Mouse (Mus musculus) kidney, embryonic 15.5 days (tissue): Measurements from ENCODE around the gene Fxyd7. TPM values are rescaled to one million over a fixed set of nuclear protein-coding genes. Genes with fewer than 3 reads are reported as not detected.
A peak's percentile ranks its signal among the peaks of the same experiment; 100 is the strongest.

Source experiments
- ATAC-seq: fragments of 200-750 bp; cut with Nextera tagmentation; replicated peaks from 2 replicates; pipeline ENCODE4 v1.8.0; 2017; ENCODE audit warnings: moderate TSS enrichment; ENCODE audit not compliant: low FRiP score
- H3K27ac ChIP-seq: fragments of 300-500 bp; sonication (generic); 2 replicates; pipeline ENCODE4 v1.5.1; 2015; ENCODE audit warnings: mild to moderate bottlenecking, inconsistent platforms
- H3K27me3 ChIP-seq: fragments of 300-500 bp; sonication (generic); 2 replicates; pipeline ENCODE4 v1.6.1; 2015; ENCODE audit warnings: inconsistent platforms
- H3K36me3 ChIP-seq: fragments of 300-500 bp; sonication (generic); 2 replicates; pipeline ENCODE4 v1.6.1; 2015; ENCODE audit warnings: inconsistent platforms
- H3K4me1 ChIP-seq: fragments of 300-500 bp; sonication (generic); 2 replicates; pipeline ENCODE4 v1.6.1; 2015; ENCODE audit warnings: inconsistent platforms
- H3K4me2 ChIP-seq: fragments of 300-500 bp; sonication (generic); 2 replicates; pipeline ENCODE4 v1.6.1; 2015; ENCODE audit warnings: moderate library complexity, mild to moderate bottlenecking, inconsistent platforms
- H3K4me3 ChIP-seq: fragments of 300-500 bp; sonication (generic); replicated peaks from 2 replicates; pipeline ENCODE4 v1.5.1; 2015; ENCODE audit warnings: mild to moderate bottlenecking, inconsistent platforms
- H3K9ac ChIP-seq: fragments of 300-500 bp; sonication (generic); 2 replicates; pipeline ENCODE4 v1.6.1; 2015; ENCODE audit warnings: mild to moderate bottlenecking, inconsistent platforms
- H3K9me3 ChIP-seq: fragments of 300-500 bp; sonication (generic); replicated peaks from 2 replicates; pipeline ENCODE4 v1.6.1; 2016; ENCODE audit warnings: inconsistent platforms
- WGBS: fragments of 180-500 bp; shearing (Covaris S2); methylation state at CpG from one replicate; pipeline ENCODE4 v1.1.7; 2015; ENCODE audit warnings: mixed read lengths; 5-methylcytosine and 5-hydroxymethylcytosine counted together
- polyA plus RNA-seq: library from polyadenylated mRNA; unstranded; fragments of >200 nt; fragmentation: Nextera tagmentation; extraction: Ambion mirVana; gene quantifications from 2 replicates; pipeline ENCODE4 v1.2.1, GENCODE M21; 2015

Gene Fxyd7
- polyA plus RNA-seq, 1 experiment from 2014 or later: 11.2 TPM

DNA sequence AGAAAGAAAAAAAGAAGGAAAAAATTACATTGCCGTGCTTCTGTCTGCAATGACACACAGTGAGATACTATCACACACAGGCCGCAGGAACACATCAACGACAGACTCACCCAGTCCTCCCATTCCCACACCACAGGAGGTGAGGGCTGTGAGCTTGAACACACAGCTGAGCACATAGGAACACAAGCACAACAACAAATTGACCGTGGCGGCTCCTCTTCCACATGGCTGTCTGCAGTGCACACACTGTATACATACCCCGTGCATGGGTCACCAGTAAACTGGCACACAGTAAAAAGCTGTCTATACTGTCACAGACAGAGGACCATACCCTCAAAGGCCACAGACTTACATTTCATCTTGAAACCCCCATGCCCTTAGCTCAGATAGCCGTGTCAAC, 5.2 kb upstream of the Fxyd7 start:
- Histone ChIP-seq H3K4me1 (peaks cover 53% of the 10 kb centered on the region), H3K36me3 (no peaks in the 10 kb centered on the region), H3K9ac (no peak overlapping the region), H3K4me2 (no peak overlapping the region), H3K27ac (no peak overlapping the region), H3K27me3 (peaks cover 29% of the 10 kb centered on the region), H3K9me3 (no peaks in the 10 kb centered on the region), H3K4me3 (no peak overlapping the region)
- 68% methylated on average over 7 of the region's 7 CpGs for WGBS
- no peak for ATAC-seq

DNA sequence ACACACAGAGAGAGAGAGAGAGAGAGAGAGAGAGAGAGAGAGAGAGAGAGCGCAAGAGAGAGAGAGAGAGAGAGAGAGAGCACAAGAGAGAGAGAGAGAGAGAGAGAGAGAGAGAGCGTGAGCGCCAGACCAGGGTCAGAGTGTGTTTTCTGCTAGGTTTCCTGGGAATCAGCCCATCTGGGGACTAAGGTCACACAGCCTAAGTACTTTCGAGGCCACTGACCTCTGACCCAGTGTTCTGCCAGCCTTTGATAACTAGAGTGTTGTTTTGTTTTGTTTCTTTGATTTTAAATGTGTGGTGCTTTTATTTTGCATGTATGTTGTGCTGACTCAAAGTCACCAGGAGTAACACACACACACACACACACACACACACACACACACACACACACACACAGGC, 4.6 kb upstream of the Fxyd7 start:
- no peak for ATAC-seq
- Histone ChIP-seq H3K4me1 (peaks cover 59% of the 10 kb centered on the region), H3K36me3 (no peaks in the 10 kb centered on the region), H3K27ac (no peak overlapping the region), H3K9me3 (no peaks in the 10 kb centered on the region), H3K4me3 (no peak overlapping the region), H3K4me2 (no peak overlapping the region; the same call in 1 of the 2 replicates), H3K9ac (no peak overlapping the region), H3K27me3 (peaks cover 35% of the 10 kb centered on the region)
- WGBS: 13% methylated on average over 1 of the region's 4 CpGs

- Histone ChIP-seq H3K36me3 (no peaks in the 10 kb centered on the region), H3K9me3 (no peaks in the 10 kb centered on the region), H3K4me1 (peaks cover 63% of the 10 kb centered on the region), H3K27ac (peak overlapping the region; percentile 68), H3K4me2 (peak overlapping the region; percentile 52), H3K27me3 (peaks cover 40% of the 10 kb centered on the region), H3K9ac (0 out of 2 replicates have a peak overlapping the region, but pooled peaks have one; percentile 17), H3K4me3 (peak overlapping the region; percentile 31)
- WGBS: 8% methylated on average over 9 of the region's 10 CpGs
- ATAC-seq: peak; percentile 84
Observed at GRCm38 (mm10) chr7:31055354-31055824, 4.1 kb upstream of the Fxyd7 start.

GRCm38 (mm10) chr7:31054661-31055320, 3.5 kb upstream of the Fxyd7 start:
- Histone ChIP-seq H3K4me2 (peak overlapping the region; percentile 52), H3K27me3 (peaks cover 46% of the 10 kb centered on the region), H3K9me3 (no peaks in the 10 kb centered on the region), H3K36me3 (no peaks in the 10 kb centered on the region), H3K9ac (no peak overlapping the region), H3K4me1 (peaks cover 69% of the 10 kb centered on the region), H3K27ac (peak overlapping the region; percentile 68), H3K4me3 (peak overlapping the region; percentile 31)
- ATAC-seq: no peak
- 34% methylated on average over 11 of the region's 11 CpGs for WGBS

GRCm38 (mm10) chr7:31053882-31054447, 2.7 kb upstream of the Fxyd7 start:
- Histone ChIP-seq H3K4me2 (peak overlapping the region; percentile 52; the same call in 1 of the 2 replicates), H3K27ac (no peak overlapping the region), H3K4me3 (no peak overlapping the region), H3K9me3 (no peaks in the 10 kb centered on the region), H3K27me3 (peaks cover 54% of the 10 kb centered on the region), H3K4me1 (peaks cover 70% of the 10 kb centered on the region), H3K36me3 (no peaks in the 10 kb centered on the region), H3K9ac (no peak overlapping the region)
- WGBS: 31% methylated on average over 10 of the region's 10 CpGs
- no peak for ATAC-seq

- H3K27ac ChIP-seq: 0 out of 2 replicates have a peak overlapping the region, but pooled peaks have one; percentile 32
- peaks cover 70% of the 10 kb centered on the region for H3K4me1 ChIP-seq
- peak; percentile 52 for ATAC-seq
- H3K4me3 ChIP-seq: peak overlapping the region; percentile 32
- WGBS: 1% methylated on average over 34 of the region's 34 CpGs
- H3K27me3 ChIP-seq: peaks cover 60% of the 10 kb centered on the region
- peak overlapping the region; percentile 29; the same call in 1 of the 2 replicates for H3K9ac ChIP-seq
- H3K4me2 ChIP-seq: peak overlapping the region; percentile 59
- H3K36me3 ChIP-seq: no peaks in the 10 kb centered on the region
- H3K9me3 ChIP-seq: no peaks in the 10 kb centered on the region
Observed at GRCm38 (mm10) chr7:31052636-31053434, 1.6 kb upstream of the Fxyd7 start.

DNA sequence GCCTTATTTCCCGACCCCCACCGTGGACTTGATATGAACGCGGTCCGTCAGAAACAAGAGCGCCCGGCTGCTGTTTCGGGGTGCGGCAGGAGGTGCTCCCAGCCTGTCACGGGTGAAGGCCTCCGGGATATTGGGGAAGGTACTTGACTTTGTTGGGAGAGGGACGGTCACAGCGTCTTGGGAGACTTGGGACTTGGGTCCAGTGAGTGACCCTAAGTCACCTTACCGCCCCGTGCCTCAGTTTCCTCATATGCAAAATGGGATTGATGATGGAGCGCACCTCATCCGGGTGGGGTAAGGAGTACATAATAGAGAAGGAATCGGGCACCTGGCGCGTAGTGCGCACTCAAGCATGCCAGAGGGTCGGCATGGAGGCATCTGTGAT, 976 bp upstream of the Fxyd7 start:
- no peak for ATAC-seq
- peak overlapping the region; percentile 59 for H3K4me2 ChIP-seq

DNA sequence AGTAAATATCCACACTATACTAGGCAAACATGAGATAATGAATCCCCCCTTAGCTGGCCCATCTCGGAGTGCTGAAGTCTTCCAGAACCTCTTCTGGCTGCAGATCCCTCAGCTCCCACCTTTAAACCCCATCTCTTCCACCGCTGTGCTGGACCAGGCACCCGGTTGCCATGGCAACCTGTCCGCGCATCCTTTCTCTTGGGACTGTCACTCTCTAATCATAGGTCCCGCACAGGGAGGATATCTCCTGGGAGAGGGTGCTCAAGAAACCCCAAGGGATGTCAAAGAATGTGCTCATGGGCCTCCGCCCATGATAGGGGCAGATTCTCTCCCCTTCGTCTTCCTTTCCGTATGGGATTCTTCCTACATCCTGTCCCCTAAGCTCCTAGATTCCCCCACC, 346 bp downstream of the Fxyd7 start:
- Histone ChIP-seq H3K36me3 (no peaks in the 10 kb centered on the region), H3K9ac (no peak overlapping the region), H3K4me1 (peaks cover 64% of the 10 kb centered on the region), H3K27ac (no peak overlapping the region), H3K27me3 (peaks cover 64% of the 10 kb centered on the region), H3K9me3 (no peaks in the 10 kb centered on the region), H3K4me3 (peak overlapping the region; percentile 32), H3K4me2 (peak overlapping the region; percentile 59)
- WGBS: 3% methylated on average over 9 of the region's 9 CpGs
- ATAC-seq: no peak

More for the DNA sequence above, 976 bp upstream of the Fxyd7 start:
- no peaks in the 10 kb centered on the region for H3K36me3 ChIP-seq
- 4% methylated on average over 22 of the region's 22 CpGs for WGBS
- H3K4me1 ChIP-seq: peaks cover 70% of the 10 kb centered on the region
- no peaks in the 10 kb centered on the region for H3K9me3 ChIP-seq
- no peak overlapping the region for H3K27ac ChIP-seq
- H3K27me3 ChIP-seq: peaks cover 60% of the 10 kb centered on the region
- H3K4me3 ChIP-seq: peak overlapping the region; percentile 32
- H3K9ac ChIP-seq: peak overlapping the region; percentile 29; the same call in 1 of the 2 replicates

DNA sequence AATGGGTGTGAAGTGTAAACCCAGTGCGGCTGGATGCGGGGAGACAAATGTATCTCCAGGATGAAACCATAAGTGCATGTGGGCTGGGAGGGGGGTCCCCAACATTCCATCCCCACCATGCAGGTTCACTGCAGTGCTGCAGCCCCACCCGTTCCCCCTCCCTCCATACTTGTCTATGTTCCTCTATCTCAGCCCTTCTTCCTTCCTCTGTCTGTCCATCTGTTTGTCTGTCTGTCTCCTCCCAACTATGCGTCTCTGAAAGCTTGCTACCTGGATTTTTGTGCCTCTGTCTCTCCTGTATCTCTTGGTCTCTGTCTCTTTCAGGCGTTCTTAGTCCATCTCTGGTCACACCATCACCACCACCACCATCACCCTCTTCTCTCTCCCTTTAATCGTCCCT, 780 bp downstream of the Fxyd7 start:
- H3K4me3 ChIP-seq: peak overlapping the region; percentile 32; the same call in 1 of the 2 replicates
- no peak overlapping the region for H3K9ac ChIP-seq
- H3K9me3 ChIP-seq: no peaks in the 10 kb centered on the region
- H3K4me1 ChIP-seq: peaks cover 61% of the 10 kb centered on the region
- no peaks in the 10 kb centered on the region for H3K36me3 ChIP-seq
- no peak for ATAC-seq
- peak overlapping the region; percentile 59 for H3K4me2 ChIP-seq
- peaks cover 64% of the 10 kb centered on the region for H3K27me3 ChIP-seq
- 5% methylated on average over 6 of the region's 6 CpGs for WGBS
- H3K27ac ChIP-seq: no peak overlapping the region

DNA sequence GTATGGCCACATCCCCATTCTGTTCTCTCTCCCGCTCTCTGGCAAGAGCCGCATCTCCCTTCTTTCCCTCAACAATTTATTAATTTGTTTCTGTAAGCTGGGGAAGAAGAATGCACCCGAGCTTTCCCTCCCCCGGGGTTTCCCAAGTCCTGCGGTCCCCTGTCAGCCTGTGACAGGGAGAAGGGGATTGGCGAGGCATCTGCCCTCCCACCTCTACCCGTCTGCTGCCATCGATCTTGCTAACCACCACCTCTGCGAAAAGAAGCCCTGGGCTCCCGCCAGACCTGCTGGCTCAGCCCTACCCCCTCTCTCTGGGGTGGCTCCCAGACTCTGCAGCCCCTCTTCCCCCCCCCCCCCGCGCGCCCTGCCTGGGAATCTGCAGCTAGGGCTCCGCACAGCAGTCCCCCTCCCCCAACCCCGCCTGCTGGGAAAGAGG, 1.4 kb downstream of the Fxyd7 start:
- Histone ChIP-seq H3K9me3 (no peaks in the 10 kb centered on the region), H3K4me3 (peak overlapping the region; percentile 32), H3K36me3 (no peaks in the 10 kb centered on the region), H3K4me1 (peaks cover 55% of the 10 kb centered on the region), H3K27me3 (peaks cover 66% of the 10 kb centered on the region), H3K9ac (no peak overlapping the region), H3K27ac (no peak overlapping the region), H3K4me2 (peak overlapping the region; percentile 59)
- WGBS: under 1% methylated on average over 10 of the region's 15 CpGs
- ATAC-seq: no peak

DNA sequence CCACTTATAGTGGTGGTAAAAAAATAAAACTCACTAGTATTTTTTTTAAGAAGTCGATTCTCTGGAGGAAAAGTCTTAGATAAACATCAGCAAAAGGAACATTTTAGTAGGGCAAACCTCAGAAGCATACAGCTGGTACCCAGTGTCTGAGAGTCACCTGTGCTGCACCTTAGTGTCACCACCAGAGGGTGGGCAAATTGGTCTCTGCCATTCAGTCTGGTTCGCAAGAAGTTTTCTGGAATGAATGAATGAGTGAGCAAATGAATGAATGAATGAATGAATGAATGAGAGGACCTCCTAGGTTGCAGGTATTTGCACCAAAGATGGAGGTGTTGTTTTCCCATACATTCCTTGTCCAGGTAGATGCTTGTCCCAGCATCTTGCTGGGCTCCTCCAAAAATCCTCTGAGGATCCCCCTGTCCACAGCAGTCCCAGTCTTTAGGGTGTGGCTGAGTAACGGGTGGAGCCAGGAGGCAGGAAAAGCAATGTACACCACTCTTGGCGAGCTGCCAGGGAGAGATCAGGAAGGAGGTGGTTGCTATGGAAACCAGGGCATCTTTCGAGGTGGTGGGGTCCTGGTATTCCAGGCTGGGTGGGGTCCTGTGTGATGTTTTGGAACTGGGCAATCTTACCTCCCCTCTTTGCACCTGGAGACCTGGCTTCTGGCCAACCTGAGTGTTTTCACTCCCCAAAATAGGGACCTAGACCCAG, 2.0 kb downstream of the Fxyd7 start:
- Histone ChIP-seq H3K36me3 (no peaks in the 10 kb centered on the region), H3K27me3 (peaks cover 70% of the 10 kb centered on the region), H3K4me2 (peak overlapping the region; percentile 59), H3K27ac (no peak overlapping the region), H3K9me3 (no peaks in the 10 kb centered on the region), H3K4me3 (no peak overlapping the region), H3K9ac (no peak overlapping the region), H3K4me1 (peaks cover 49% of the 10 kb centered on the region)
- WGBS: 17% methylated on average over 5 of the region's 5 CpGs
- no peak for ATAC-seq
